Mouse (Mus musculus) liver, adult (tissue): ENCODE results near the gene Pycr1.

Experiments used
- GATA4 ChIP-seq: IDR thresholded peaks from 2 replicates; pipeline ENCODE4 v1.6.1; 2014; ENCODE audit warnings: mild to moderate bottlenecking, low read length; ENCODE audit not compliant: insufficient replicate concordance

The Pycr1 gene

DNA sequence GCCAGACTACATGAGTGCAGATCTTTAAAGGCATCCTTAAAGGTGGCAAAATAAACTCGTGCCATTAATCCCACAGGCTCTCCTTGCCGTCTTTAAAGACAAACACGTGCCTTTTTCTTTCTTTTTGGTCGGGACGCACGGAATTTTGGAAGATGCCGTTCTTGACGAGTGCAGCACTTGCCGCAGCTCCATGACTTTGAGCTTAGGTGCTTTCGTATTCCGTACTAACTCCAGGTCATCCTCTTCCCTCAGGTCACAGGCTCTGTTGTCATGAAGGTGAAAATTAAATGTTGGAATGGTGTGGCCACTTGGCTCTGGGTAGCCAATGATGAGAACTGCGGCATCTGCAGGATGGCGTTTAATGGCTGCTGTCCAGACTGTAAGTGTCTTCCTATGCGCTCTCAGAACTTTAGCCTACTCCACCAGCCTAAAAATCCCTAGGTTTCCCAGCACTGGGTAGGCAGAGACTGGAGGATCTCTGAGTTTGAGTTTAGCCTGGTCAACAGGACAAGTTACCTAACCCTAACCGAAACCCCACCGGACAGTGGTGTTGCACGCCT lies 44.5 kb downstream of the Pycr1 start:
- no peak for TF ChIP-seq GATA4

DNA sequence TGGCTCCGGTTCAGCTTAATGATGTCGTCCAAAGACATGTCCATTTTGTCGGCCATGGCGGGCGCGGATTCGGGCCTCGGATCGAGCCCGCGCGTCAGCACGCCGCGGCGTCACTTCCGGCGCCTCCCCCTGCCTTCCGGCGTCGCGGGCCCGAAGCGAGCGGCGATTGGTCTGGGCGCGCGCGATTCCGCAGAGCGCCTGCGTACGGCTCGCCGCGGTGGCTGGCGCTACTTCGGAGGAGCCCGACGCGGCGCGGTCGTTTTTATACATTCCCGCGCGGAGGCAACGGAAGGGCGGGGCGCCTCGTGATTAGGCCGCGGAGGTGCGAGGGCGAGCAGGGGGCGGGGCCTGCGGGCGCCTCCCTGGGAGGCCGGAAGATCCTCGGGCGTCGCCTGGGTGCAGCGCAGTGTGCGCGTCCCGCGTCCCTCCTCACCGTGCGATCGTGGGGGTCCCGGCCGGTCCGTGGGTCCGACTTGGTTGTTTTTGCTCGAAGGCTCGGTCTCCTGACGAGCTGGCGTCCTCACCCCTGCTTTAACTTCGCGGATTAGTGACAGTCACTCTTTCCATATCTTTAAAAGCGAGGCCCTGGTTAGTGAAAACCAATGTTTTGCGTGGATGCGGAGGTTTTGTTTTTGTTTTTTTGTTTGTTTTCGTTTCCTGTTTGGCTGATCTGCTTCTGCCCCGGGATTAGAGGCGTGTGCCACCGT lies 45.1 kb downstream of the Pycr1 start, which contains the start of the genes Alyref and Anapc11:
TSS of gene Alyref (minus strand) at position 83 of the 707 bp plus-strand sequence.
TSS of gene Anapc11 (plus strand) at position 139 of the 707 bp plus-strand sequence.
- peak; percentile 40; the same call in 1 of the 2 replicates for TF ChIP-seq GATA4

DNA sequence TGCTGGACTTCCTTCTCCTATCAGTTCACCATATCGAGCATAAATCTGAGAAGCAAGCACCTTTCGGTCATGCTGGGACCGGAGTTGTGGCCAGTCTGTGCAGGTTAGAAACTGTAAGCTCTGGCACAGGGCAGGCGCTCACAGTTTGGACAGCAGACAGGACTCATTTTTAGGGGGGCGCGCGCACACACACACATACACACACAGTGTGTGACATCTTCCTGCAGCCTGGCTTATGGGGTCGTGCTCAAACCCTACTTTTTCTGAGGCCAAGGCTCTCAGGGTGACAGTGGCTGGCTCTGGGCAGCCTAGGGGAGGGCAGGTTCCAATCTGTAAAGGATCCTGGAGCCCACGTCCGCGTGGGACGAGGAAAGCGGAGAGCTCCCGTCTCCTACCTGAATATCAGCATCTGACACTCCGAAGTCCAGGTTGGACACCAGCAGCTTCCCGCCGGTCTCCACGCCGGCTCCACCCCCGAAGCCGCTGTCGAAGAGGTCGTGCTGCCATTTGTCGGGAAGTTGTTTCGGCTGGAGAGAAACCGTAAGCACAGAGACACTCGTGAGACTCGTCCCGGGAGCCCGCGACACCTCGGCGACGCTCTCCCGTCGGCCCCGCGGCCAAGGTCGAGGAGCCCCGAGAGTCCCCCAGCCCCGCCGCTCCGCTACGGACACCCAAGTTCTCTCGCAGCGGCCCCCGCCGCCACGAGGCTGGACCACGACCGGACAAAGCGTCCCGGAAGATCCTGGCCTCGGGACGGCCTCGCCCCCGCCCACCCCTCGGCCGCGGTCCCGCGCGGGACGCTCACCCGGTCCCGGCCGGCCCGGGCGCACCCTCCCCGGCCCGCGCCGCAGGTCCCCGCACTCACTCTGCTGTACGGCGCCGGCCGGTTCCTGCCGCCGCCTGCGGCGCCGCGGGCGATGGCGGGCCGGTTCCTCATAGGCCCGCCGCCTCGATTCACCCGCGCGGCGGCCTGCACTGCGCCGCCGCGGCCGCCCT lies 46.0 kb downstream of the Pycr1 start:
- no peak for TF ChIP-seq GATA4

DNA sequence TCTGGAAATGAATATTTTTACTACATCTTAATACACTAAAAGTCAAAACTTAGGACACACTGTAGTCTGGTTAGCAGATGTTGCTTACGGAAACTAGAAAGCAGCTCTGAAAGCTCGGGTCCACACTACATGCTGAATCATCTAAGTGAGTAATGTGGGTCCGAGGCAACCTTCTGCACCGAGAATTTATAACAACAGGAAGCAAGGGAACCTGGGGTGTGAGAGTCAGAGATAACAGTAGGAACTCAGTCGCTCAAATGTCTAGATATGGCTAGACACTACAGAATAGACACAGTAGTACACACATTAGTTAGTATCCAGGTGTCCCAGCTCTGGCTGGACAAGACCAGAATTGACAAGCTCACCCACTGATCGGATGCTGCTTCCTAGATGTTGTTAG lies 55.0 kb downstream of the Pycr1 start:
- TF ChIP-seq GATA4, result no peak
